Mouse (Mus musculus): Measurements from ENCODE around the gene Foxp4. TPM values are rescaled to one million over a fixed set of nuclear protein-coding genes. Genes with fewer than 3 reads are reported as not detected.

Foxp4 gene
- total and polyA plus RNA-seq, 3 experiments: 3.3 to 41.7 (median 9.9) TPM

GRCm38 (mm10) chr17:47958046-47958790 is 33.8 kb upstream of the Foxp4 start:
- H3K9ac ChIP-seq (ENCODE audit: insufficient read depth, low read depth): no peak overlapping the region
- no peaks in the 10 kb centered on the region for H3K9me3 ChIP-seq (replicated peaks; ENCODE audit: low read length)
- no peak for TF ChIP-seq ZMIZ1 (IDR thresholded peaks at IDR 0.05; ENCODE audit: low read depth, low read length)
- no peak for TF ChIP-seq E2F4 (IDR thresholded peaks at IDR 0.05; ENCODE audit: insufficient replicate concordance, low read depth, low read length)
- no peak for TF ChIP-seq MAX (IDR thresholded peaks at IDR 0.05; ENCODE audit: low read length)
- no peak for TF ChIP-seq UBTF (IDR thresholded peaks at IDR 0.05; ENCODE audit: low read depth, low read length)
- no peak for TF ChIP-seq PAX5 (IDR thresholded peaks at IDR 0.05; ENCODE audit: low read length)
- TF ChIP-seq CTCF (conservative IDR thresholded peaks at IDR 0.05 in 1 of 2, IDR thresholded peaks at IDR 0.05 in 1 of 2; ENCODE audit: low read depth in 2 of 2, low read length in 2 of 2): no peak
- TF ChIP-seq ELF1 (IDR thresholded peaks at IDR 0.05; ENCODE audit: low read depth, low read length): no peak
- no peak for TF ChIP-seq ZNF384 (IDR thresholded peaks at IDR 0.05; ENCODE audit: low read depth, low read length)
- no peak for TF ChIP-seq SMC3 (IDR thresholded peaks at IDR 0.05; ENCODE audit: low read depth, low read length)
- no peak for TF ChIP-seq MAZ (IDR thresholded peaks at IDR 0.05; ENCODE audit: low read depth, low read length)
- TF ChIP-seq NRF1 (IDR thresholded peaks at IDR 0.05; ENCODE audit: low read depth, low read length): no peak
- no peak for TF ChIP-seq JUN (IDR thresholded peaks at IDR 0.05; ENCODE audit: insufficient read depth, low read depth, low read length)
- H3K4me3 ChIP-seq (replicated peaks in 1 of 3; ENCODE audit: low read depth in 2 of 3, low read length in 2 of 3, poor library complexity in 1 of 3): no peak overlapping the region
- dilution Hi-C loops (cut with MboI; ENCODE audit: extremely low pct_ligation_motif_present, extremely low pct_unique_long_range_greater_than_20kb, low sequenced_read_pairs) (no loop called here), in situ Hi-C loops (cut with MboI; ENCODE audit: low pct_ligation_motif_present, low pct_unique_long_range_greater_than_20kb, low sequenced_read_pairs) (no loop called here)
- H3K4me2 ChIP-seq (ENCODE audit: insufficient read depth, low read depth, poor library complexity, severe bottlenecking): no peak overlapping the region
- no peaks in the 10 kb centered on the region for H3K79me2 ChIP-seq (replicated peaks; ENCODE audit: control insufficient read depth, extremely low read depth, insufficient read depth, poor library complexity, severe bottlenecking)
- H3K27ac ChIP-seq (ENCODE audit: insufficient read depth, low read depth): no peak overlapping the region
- H3K36me3 ChIP-seq (replicated peaks in 1 of 2; ENCODE audit: control insufficient read depth in 1 of 2, insufficient read depth in 1 of 2, low read length in 1 of 2): no peaks in the 10 kb centered on the region
- no peak for DNase-seq (ENCODE audit: extremely low read depth)
- no peaks in the 10 kb centered on the region; a peak in 1 of 4 replicates for H3K4me1 ChIP-seq (ENCODE audit: control insufficient read depth in 1 of 2, insufficient read depth in 2 of 2)
- no peaks in the 10 kb centered on the region for H3K27me3 ChIP-seq (replicated peaks)

GRCm38 (mm10) chr17:47956486-47956885 is 32.0 kb upstream of the Foxp4 start:
- H3K4me2 ChIP-seq (ENCODE audit: insufficient read depth, low read depth, poor library complexity, severe bottlenecking): no peak overlapping the region
- TF ChIP-seq ETS1 (conservative IDR thresholded peaks at IDR 0.05; ENCODE audit: low read depth, low read length): no peak
- peak; percentile 18; the same call in 1 of the 2 replicates for TF ChIP-seq SMC3 (IDR thresholded peaks at IDR 0.05; ENCODE audit: low read depth, low read length)
- peak; percentile 21 for TF ChIP-seq RAD21 (IDR thresholded peaks at IDR 0.05; ENCODE audit: low read depth, low read length)
- H3K4me3 ChIP-seq (replicated peaks in 1 of 3; ENCODE audit: low read depth in 2 of 3, low read length in 2 of 3, poor library complexity in 1 of 3): no peak overlapping the region
- in situ Hi-C loops (cut with MboI; ENCODE audit: low pct_ligation_motif_present, low pct_unique_long_range_greater_than_20kb, low sequenced_read_pairs): no loop called here
- H3K4me1 ChIP-seq (ENCODE audit: control insufficient read depth in 1 of 2, insufficient read depth in 2 of 2): no peaks in the 10 kb centered on the region; a peak in 1 of 4 replicates
- H3K36me3 ChIP-seq (replicated peaks in 1 of 2; ENCODE audit: control insufficient read depth in 1 of 2, insufficient read depth in 1 of 2, low read length in 1 of 2): no peaks in the 10 kb centered on the region
- no peak overlapping the region for H3K27ac ChIP-seq (ENCODE audit: insufficient read depth, low read depth)
- H3K9ac ChIP-seq (ENCODE audit: insufficient read depth, low read depth): no peak overlapping the region
- peaks cover 3% of the 10 kb centered on the region for H3K27me3 ChIP-seq (replicated peaks)
- DNase-seq (ENCODE audit: extremely low read depth): no peak
- H3K79me2 ChIP-seq (replicated peaks; ENCODE audit: control insufficient read depth, extremely low read depth, insufficient read depth, poor library complexity, severe bottlenecking): no peaks in the 10 kb centered on the region
- no peaks in the 10 kb centered on the region for H3K9me3 ChIP-seq (replicated peaks; ENCODE audit: low read length)
- dilution Hi-C loops (cut with MboI; ENCODE audit: extremely low pct_ligation_motif_present, extremely low pct_unique_long_range_greater_than_20kb, low sequenced_read_pairs): no loop called here
